Mouse (Mus musculus): ENCODE results near the gene Gm26897. TPM values are rescaled to one million over a fixed set of nuclear protein-coding genes. Genes with fewer than 3 reads are reported as not detected.

Gm26897 gene
- total RNA-seq, 2 experiments from 2014 or later: not detected

GRCm38 (mm10) chr5:111742290-111742898, 8.7 kb downstream of the Gm26897 start:
- DNase-seq: no peak
- intact Hi-C loops (cut with DNase I; ENCODE audit: low total_unique reads): no loop called here

GRCm38 (mm10) chr5:111749599-111749998, 15.9 kb downstream of the Gm26897 start:
- DNase-seq: no peak
- intact Hi-C loops (cut with DNase I; ENCODE audit: low total_unique reads): no loop called here

GRCm38 (mm10) chr5:111750092-111750491, 16.4 kb downstream of the Gm26897 start:
- DNase-seq: no peak
- intact Hi-C loops (cut with DNase I; ENCODE audit: low total_unique reads): no loop called here

- intact Hi-C loops (cut with DNase I; ENCODE audit: low total_unique reads): no loop called here
- DNase-seq: no peak
Observed at GRCm38 (mm10) chr5:111754484-111755139, 20.9 kb downstream of the Gm26897 start.

GRCm38 (mm10) chr5:111755330-111755729, 21.6 kb downstream of the Gm26897 start:
- DNase-seq: no peak
- intact Hi-C loops (cut with DNase I; ENCODE audit: low total_unique reads): no loop called here

- intact Hi-C loops (cut with DNase I; ENCODE audit: low total_unique reads): no loop called here
- no peak for DNase-seq
Observed at GRCm38 (mm10) chr5:111760721-111761480, 27.2 kb downstream of the Gm26897 start.

GRCm38 (mm10) chr5:111761574-111761973, 27.9 kb downstream of the Gm26897 start:
- no peak for DNase-seq
- intact Hi-C loops (cut with DNase I; ENCODE audit: low total_unique reads): no loop called here

GRCm38 (mm10) chr5:111762085-111762484, 28.4 kb downstream of the Gm26897 start:
- intact Hi-C loops (cut with DNase I; ENCODE audit: low total_unique reads): no loop called here
- DNase-seq: peak; percentile 66

GRCm38 (mm10) chr5:111765671-111766290, 32.1 kb downstream of the Gm26897 start:
- intact Hi-C loops (cut with DNase I; ENCODE audit: low total_unique reads): no loop called here
- no peak for DNase-seq

- intact Hi-C loops (cut with DNase I; ENCODE audit: low total_unique reads): no loop called here
- DNase-seq: no peak
Observed at GRCm38 (mm10) chr5:111766696-111767095, 33.0 kb downstream of the Gm26897 start.

- intact Hi-C loops (cut with DNase I; ENCODE audit: low total_unique reads): no loop called here
- DNase-seq: peak; percentile 77
Observed at GRCm38 (mm10) chr5:111770266-111770665, 36.5 kb downstream of the Gm26897 start.

- intact Hi-C loops (cut with DNase I; ENCODE audit: low total_unique reads): no loop called here
- DNase-seq: no peak
Observed at GRCm38 (mm10) chr5:111772127-111772526, 38.4 kb downstream of the Gm26897 start.

GRCm38 (mm10) chr5:111772591-111773406, 39.1 kb downstream of the Gm26897 start:
- intact Hi-C loops (cut with DNase I; ENCODE audit: low total_unique reads): no loop called here
- no peak for DNase-seq

- DNase-seq: no peak
- intact Hi-C loops (cut with DNase I; ENCODE audit: low total_unique reads): no loop called here
Observed at GRCm38 (mm10) chr5:111773407-111773733, 39.6 kb downstream of the Gm26897 start.

- intact Hi-C loops (cut with DNase I; ENCODE audit: low total_unique reads): no loop called here
- no peak for DNase-seq
Observed at GRCm38 (mm10) chr5:111776246-111776645, 42.5 kb downstream of the Gm26897 start.

GRCm38 (mm10) chr5:111778093-111778492, 44.4 kb downstream of the Gm26897 start:
- intact Hi-C loops (cut with DNase I; ENCODE audit: low total_unique reads): no loop called here

GRCm38 (mm10) chr5:111779776-111780485, 46.2 kb downstream of the Gm26897 start:
- DNase-seq: no peak
- intact Hi-C loops (cut with DNase I; ENCODE audit: low total_unique reads): no loop called here

More at GRCm38 (mm10) chr5:111778093-111778492, 44.4 kb downstream of the Gm26897 start:
- no peak for DNase-seq

Measured in gastrocnemius, postnatal 14 days (tissue).